In the genomic region with DNA sequence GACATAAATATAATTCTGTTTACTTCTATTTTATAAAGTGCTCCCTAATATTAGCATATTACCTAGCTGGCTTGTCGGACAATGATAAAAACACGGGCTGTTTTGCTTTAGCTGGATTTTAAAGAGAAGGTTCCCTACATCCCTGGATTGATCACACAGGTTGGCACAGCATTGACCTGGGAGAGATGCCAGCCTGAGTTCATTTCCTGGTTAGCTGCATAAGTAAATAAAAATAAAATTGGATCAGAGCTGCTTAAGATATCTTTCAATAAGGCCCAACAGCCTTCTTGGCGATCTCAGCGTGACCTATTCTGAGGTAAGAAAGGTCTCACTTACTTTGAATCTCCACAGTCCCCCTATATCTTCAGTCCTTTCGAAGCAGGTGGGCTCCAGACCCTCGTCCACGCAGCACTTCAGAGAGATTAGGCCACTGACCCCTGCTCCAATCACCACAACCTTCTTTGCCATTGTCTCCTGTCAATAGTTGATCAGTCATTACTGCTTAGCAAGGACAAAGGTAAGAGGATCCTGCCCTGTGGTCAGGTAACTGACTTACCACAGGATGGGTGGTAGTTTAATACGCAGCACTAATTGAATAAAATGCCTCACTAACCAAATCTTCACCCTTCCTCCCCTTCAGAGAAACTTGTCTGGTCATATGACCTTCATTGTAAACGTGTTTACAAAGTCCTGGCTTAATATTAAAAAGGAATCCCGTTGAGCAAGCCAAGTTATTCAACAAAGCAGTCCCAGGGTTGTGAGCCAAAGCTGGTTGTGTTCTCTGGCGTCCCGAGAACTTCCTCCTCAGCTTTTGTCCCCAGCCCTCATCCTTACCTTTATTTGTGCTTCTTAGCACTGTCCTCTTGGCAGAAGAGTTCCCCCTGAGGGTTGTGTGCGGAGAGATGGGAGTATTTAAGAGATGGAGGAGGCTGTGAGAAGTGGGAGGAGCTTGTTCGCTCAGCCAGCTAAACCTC, we compare ENCODE assay signal across 11 mouse cellular contexts. TPM values are rescaled to one million over a fixed set of nuclear protein-coding genes. Genes with fewer than 3 reads are reported as not detected.
DNase-seq lines count a peak whose midpoint lies in the region; ATAC-seq lines count a peak whose summit lies in the region.
"Had no signal": no experiment of that assay in that cellular context is flagged by ENCODE, and none has a peak within 500 bp of the region (broad histone marks: within the 10 kb centered on the region; RNA-seq: fewer than 3 reads in every experiment).

Fmo2 (minus strand) TSS at position 889 of the 974 bp plus-strand sequence.

- no peak for ATAC-seq in midbrain, embryonic 16.5 days

- 65% methylated on average over 14 of the region's 14 CpGs for WGBS in midbrain, embryonic 16.5 days

- no peak within 1 kb of the TSS for H3K27ac ChIP-seq in midbrain, embryonic 16.5 days (ENCODE audit: low read length)

- H3K4me2 ChIP-seq in midbrain, embryonic 16.5 days (ENCODE audit: low read length) = no peak within 1 kb of the TSS

- no peak within 1 kb of the TSS for H3K4me3 ChIP-seq in midbrain, embryonic 16.5 days (ENCODE audit: low read depth, low read length)

- no peak within 1 kb of the TSS for H3K9ac ChIP-seq in midbrain, embryonic 16.5 days (ENCODE audit: low read depth, low read length)

- no peaks in the 10 kb centered on the region for H3K36me3 ChIP-seq in midbrain, embryonic 16.5 days (ENCODE audit: control insufficient read depth, insufficient read depth, low read length)

- DNase-seq in urinary bladder, adult 2 months (ENCODE audit: low spot score) = no peak
- DNase-seq in urinary bladder, postnatal 4 days (ENCODE audit: low spot score in 2 of 2) = no peak
- peak; percentile 70 for DNase-seq in gastrocnemius, postnatal 25 days
- peak; percentile 60 to 77 for DNase-seq in kidney, postnatal 36 days
- no peak for DNase-seq in retina, embryonic 14.5 days (ENCODE audit: low spot score)
- DNase-seq in layer of hippocampus, adult 9-10 months (ENCODE audit: low spot score) = no peak
- DNase-seq: right cerebral cortex, adult 18-20 months; thymus, postnatal 25 days had no signal

- no peaks in the 10 kb centered on the region for H3K9me3 ChIP-seq in midbrain, embryonic 16.5 days (replicated peaks; ENCODE audit: control insufficient read depth, low read length, poor library complexity, severe bottlenecking)

- no peaks in the 10 kb centered on the region for H3K4me1 ChIP-seq in midbrain, embryonic 16.5 days (ENCODE audit: control insufficient read depth, insufficient read depth, low read length)

- H3K27me3 ChIP-seq in midbrain, embryonic 16.5 days (ENCODE audit: control insufficient read depth, insufficient read depth, low read depth, low read length) = no peaks in the 10 kb centered on the region

RNA-seq across cellular contexts. Expression of gene Fmo2, which starts in this region (rescaled TPM):
- 249 and 256 TPM in 2 replicates for polyA plus RNA-seq in urinary bladder, adult 2 months (2012; rRNA removed)
- 10 to 100 TPM in 1 of 2 experiments, 1 to 10 TPM in 1; 9.1 to 14.6 TPM for total RNA-seq in gastrocnemius, postnatal 25 days (2021)
- 0.24 and 0.26 TPM in 2 replicates for polyA plus RNA-seq in midbrain, embryonic 16.5 days (2015; fragmentation: Nextera tagmentation; extraction: Ambion mirVana)
- total RNA-seq: MEL had no signal
- polyA plus RNA-seq: embryonic facial prominence, embryonic 11.5 days had no signal

Comparison
In these comparisons a context has a peak if more than half of its experiments do, and no peak if none do; other contexts are left out.
1. RNA of gene Fmo2 (polyA plus RNA-seq): 249 to 256 TPM in urinary bladder, adult 2 months; 0.24 to 0.26 TPM in midbrain, embryonic 16.5 days; every median in the first group is over 100 times any median in the second.
2. DNase-seq: peak in gastrocnemius, postnatal 25 days (single experiment) and kidney, postnatal 36 days (2 of 2); none in urinary bladder, adult 2 months (single experiment), urinary bladder, postnatal 4 days (0 of 2), retina, embryonic 14.5 days (single experiment) and layer of hippocampus, adult 9-10 months (single experiment).